Mouse (Mus musculus): ENCODE measurements around the gene Gm20388.

Gm20388 gene

DNA sequence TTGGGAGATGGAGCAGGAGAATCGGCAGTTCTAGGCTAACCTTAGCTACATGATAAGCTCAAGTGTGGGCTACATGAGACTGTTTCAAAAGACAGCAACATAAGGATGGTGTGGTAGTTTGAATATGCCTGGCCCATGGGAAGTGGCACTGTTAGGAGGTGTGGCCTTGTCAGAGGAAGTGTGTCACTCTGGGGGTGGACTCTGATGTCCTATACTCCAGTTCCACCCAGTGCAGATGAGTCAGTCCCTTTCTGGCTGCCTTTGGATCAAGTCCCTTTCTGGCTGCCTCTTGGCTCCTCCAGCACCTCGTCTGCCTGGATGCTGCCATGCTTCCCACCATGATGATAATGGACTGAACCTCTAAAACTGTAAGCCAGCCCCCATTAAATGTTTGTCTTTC lies 3382.1 kb downstream of the Gm20388 start:
- no peak for DNase-seq (ENCODE audit: low read depth, low spot score)

DNA sequence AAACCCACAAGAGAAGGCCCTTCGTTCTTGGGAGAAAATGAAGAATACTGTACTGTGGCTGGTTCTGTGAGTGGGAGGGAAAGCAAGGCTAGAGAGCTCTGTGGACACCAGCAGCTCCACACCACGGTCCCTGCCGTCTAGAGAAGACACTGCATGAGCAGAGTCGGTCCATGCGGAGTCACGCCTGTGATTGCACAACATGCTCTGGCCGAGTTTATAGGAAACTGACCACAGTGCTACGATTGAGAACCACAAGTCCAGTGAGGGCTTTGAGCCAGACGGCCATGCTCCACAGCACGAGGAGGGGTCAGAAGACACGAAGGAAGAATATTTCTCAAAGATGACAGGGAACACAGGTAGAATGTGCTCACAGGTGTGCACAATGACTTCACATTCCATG lies 3387.7 kb downstream of the Gm20388 start:
- no peak for DNase-seq (ENCODE audit: low read depth, low spot score)

DNA sequence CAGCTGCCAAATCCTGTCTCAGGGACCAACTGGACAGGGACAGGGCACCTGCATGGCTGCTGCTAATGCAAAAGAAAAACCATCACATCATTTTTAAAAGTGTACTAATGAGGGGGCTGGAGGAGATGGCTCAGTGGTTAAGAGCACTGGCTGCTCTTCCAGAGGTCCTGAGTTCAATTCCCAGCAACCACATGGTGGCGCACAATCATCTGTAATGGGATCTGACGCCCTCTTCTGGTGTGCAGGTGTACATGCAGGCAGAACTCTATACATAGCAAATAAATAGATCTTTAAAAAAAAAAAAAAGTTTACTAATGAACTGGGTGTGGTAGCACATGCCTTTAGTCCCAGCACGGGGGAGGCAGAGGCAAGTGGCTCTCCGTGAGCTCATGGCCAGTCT lies 3398.1 kb downstream of the Gm20388 start:
- DNase-seq (ENCODE audit: low read depth, low spot score) = no peak

DNA sequence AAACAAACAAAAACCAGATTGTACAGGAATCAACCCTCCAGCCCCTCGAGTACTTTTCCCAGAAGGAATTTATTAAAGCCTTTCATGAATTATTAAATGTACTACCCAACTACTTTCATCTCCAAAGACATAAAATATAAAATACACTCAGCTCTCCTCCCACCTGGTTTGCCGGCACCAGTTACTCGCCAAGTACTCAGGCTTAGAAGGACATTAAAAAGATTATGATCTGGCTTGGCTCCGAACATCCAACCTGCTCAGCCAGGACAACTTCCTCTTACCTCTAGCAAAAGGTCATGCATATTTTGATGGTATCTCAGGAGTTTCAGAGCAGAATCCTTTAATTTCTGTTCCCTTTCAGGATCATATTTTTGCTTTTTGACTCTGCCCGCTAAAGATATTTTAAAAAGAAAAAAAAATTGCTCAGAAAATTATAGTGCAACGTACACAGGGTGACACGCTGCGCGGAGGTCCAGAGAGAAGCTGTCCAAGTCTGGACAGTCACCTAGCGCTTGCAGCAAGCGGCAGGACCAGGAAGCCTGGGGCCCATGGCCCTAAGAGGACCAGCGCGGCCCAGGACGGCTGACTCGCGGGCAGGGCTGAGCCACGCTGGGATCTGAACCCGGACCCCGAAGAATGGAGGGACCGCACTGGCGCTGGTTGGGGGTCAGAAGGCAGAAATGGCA lies 3407.3 kb downstream of the Gm20388 start:
- no peak for DNase-seq (ENCODE audit: low read depth, low spot score)

DNA sequence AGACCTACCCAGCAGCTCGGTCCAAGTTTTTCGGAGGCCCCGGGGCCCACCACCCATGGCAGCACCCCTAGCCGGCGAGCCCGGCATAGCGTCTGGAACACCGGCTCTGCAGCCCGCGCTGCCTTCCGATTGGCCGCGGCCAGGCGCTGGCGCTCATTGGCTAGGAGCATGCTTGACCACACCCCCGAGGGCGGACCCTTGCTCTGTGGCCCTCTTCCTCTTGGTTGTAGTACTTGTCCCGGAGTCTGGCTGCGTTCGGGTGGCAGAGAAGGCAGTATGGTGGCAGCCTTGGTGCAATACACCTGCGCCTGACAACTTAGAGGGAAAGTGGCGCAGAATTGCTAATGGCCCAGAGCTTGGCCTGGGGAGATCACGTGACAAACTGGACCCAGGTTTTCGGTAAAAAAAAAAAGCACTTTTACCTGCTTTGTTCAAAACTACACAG lies 3407.8 kb downstream of the Gm20388 start, which contains the start of gene Fanca:
Fanca (minus strand) TSS at position 110 of the 445 bp plus-strand sequence.
- DNase-seq (ENCODE audit: low read depth, low spot score) = peak; percentile 96

DNA sequence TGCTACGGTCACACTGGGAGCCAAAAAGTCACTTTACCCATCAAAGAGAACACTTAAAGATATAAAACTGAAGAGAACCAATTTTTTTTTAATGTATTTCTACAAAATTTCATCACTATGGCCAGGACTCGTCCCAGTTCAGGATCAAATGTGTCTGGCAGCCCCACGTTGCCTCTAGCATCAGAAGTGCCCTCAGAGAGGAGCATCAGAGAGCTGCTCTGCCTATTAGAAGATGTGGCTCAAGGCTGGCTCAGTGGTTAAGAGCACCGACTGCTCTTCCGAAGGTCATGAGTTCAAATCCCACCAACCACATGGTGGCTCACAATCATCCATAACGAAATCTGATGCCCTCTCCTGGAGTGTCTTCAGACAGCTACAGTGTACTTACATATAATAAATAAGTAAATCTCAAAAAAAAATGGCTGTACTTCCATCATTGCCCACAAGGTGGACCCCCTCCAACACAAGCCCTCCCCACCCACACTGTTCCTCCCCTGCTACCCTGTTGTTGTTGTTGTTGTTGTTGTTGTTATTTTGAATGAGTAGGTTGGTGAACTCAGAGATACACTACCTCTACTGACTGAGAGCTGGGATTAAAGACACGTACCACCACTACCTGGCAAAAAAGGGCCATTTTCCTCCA lies 3409.0 kb downstream of the Gm20388 start:
- peak; percentile 86 for DNase-seq (ENCODE audit: low read depth, low spot score)

DNA sequence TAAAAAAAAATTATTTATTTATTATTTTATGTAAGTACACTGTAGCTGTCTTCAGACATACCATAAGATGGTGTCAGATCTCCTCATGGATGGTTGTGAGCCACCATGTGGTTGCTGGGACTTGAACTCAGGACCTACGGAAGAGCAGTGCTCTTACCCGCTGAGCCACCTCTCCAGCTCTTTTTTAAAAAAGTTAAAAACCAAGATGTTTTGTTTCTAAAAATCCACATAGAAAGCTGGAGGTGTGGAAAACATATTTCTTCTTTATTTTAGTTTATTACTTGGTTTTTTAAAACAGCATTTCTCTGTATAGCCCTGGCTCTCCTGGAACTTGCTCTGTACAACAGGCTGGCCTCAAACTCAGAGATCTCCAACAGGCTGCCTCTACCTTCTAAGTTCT lies 3417.9 kb downstream of the Gm20388 start:
- no peak for DNase-seq (ENCODE audit: low read depth, low spot score)

DNA sequence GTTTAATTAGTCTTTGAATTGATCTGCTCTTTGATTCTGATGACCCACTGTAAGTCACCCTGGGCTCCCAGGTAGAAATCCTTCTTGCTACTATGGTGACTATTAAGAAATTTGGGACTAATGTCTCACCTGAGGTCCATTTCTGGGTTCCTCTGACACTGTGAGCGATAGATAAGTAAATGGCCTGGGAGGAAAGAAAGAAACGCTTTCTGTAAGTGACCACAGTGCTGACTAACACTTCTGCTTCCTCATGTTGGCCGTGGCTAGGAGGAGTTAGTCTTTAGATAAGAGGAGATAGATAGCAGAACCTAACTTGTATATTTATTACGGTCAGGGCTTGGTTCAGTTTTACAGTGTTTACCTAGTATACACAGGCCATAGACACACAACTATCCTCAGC lies 3418.7 kb downstream of the Gm20388 start:
- DNase-seq (ENCODE audit: low read depth, low spot score) = no peak

DNA sequence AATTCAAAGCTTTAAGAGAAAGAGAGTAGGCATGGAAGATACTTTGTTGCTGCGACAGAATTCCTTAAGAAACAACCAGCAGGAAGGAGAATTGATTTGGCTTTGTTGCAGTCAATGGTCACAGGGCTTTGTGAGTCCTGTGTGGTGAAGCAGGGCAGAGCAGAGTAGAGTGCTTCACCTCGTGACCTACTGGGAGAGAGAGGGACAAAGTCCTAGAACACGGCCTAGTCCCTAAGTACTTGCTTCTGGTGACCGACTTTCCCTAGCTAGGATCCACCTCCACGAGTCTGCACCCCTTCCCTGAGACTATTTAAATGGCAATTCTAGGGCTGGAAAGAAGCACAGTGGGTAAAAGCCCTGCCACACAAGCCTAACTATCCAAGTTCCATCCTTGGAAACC lies 3419.3 kb downstream of the Gm20388 start:
- no peak for DNase-seq (ENCODE audit: low read depth, low spot score)

DNA sequence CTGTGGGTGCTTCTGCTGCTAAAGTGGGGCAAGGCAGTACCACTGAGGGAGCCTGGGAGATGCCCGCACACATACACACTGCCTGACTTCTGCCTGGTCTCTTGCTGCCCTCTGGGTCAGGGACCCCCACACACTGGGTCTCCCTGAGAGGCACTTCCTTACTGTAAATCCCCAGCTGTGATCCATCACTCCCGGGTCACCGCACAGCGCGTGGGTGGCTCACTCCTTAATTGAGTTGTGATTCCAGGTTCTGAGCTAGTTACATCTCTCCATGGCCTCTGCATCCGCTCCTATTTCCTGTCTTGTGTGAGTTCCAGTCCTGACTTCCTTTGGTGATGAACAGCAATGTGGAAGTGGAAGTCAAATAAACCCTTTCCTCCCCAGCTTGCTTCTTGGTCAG lies 3420.1 kb downstream of the Gm20388 start:
- no peak for DNase-seq (ENCODE audit: low read depth, low spot score)

DNA sequence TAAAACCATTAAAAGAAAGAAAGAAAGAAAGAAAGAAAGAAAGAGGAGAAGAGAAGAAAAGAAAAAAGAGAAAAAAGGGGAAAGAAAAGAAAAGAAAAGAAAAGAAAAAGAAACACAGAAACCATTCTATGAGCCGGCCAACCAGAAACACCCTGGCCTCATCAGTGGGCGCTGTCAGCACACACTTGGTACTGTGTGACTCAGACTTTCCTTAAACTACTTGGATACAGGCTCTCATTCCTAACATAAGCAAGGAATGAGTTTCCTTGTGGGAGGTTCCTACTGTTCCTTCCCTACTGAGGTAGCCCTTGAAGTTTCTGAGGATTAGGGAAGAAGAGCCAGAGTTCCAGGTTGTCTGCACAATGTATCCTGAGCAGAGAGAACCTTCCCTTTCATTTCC lies 3420.7 kb downstream of the Gm20388 start:
- no peak for DNase-seq (ENCODE audit: low read depth, low spot score)

DNA sequence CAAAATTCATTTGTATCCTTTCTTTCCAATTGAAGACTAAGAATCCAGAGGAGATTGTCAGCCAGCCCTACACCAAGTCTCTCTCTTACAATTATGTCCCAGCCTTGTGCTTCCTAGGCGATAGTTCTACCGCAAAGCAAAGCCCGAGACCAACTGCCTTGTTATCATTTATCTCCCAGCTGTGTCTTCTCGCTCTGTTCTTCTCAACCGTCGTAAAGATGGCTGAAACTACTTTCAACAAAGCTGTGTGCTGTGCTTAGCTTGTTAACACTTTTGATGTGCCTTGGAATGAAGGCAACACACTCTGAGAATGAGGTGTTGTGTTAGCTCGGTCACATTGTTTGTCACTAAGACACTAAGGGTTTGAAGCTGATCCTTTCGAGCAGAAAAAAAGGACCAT lies 3421.2 kb downstream of the Gm20388 start:
- no peak for DNase-seq (ENCODE audit: low read depth, low spot score)

DNA sequence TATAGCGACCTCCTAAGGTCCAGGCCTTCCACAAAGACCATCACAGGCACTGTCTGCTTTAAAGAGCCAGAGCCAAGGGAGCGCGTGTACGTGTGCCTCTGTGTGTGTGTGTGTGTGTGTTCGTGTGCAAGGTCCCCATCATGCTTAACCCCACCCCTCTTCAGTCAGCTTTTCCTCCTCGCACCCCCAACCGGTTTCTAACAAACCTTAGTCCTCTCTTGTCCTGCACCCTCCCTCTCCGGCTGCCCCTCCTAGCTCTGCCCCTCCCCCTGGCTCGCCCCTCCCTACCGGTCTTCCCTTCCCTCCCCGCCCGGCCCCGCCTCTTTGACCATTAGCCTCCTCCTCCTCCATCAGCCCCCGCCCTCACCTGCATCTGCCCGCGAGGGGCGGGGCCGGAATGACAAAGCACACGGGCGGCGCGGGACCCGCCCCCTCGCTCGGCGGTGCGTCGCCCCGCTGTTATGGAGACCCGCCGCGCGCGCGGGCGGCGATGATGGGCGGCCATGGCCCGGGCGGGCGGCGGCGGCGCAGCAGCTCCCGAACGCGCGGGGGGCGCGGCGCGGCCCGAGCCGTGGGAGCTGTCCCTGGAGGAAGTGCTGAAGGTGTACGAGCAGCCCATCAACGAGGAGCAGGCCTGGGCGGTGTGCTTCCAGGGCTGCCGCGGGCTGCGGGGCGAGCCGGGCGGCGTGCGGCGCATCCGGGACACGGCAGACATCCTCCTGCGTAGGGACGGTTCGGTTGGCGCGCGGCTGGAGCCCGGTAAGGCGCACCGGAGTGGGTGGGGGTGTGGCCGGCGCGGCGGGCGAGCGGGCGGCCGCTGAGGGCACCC lies 3421.8 kb downstream of the Gm20388 start, which contains the start of gene Spire2:
Spire2 (plus strand) TSS at position 452 of the 829 bp plus-strand sequence.
- DNase-seq (ENCODE audit: low read depth, low spot score) = peak; percentile 85

DNA sequence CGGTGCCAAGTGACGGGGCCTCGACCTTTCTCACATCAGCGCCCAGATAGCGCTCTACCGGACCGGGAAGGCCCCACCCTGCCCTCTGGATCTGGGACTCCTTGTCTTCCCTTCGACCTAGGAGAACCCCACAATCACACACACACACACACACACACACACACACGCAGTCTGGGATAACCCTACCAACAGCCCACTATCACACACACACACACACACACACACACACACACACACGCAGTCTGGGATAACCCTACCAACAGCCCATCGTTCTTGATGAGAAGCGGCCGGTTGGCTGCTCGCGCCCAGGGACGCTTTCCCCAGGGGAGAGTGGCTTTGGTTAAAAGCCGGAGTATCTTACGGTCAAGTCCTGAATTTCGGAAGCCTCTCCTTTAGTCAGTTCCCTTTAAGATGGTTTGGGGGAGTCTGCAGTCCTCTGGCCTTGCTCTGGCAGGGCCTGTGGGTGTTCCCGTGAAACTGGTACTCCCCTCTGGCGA lies 3422.5 kb downstream of the Gm20388 start:
- no peak for DNase-seq (ENCODE audit: low read depth, low spot score)

DNA sequence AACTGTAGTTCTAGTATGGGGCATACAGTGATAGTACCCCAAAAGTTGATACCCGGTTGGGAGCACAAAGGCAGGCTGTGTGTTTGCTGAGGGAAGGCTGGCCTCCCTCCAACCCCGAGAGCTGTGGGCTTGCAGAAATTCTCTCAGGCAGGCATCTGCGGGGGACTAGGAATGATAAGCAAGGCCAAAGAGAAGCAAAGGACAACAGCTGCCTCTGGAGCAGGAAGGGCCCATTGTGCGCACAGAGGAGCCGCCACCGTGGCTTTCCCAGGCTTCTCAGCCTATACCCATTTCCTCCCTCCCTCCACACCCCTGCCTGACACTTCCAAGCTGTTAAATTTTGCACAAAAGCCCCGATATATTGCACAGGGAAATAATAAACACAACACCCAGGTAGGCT lies 3423.2 kb downstream of the Gm20388 start:
- no peak for DNase-seq (ENCODE audit: low read depth, low spot score)

DNA sequence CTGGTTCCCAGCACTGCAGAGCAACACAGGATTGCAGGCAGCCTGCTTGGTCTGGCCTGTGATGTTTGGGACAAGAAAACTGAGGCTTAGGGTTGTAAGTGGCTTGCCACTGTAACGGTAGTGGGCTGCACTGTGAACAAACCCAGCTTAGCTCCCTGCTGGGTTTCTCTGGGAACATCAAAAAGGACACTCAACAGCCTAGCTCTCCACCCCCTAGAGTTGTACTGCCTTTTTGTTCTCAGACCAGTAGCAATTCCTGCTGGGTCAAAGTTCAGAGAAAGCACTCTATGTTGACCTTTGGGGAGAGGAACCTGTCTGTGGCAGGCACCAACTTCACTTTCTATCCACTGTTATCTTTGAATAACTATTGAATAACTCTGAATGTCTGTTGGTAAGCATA lies 3423.8 kb downstream of the Gm20388 start:
- no peak for DNase-seq (ENCODE audit: low read depth, low spot score)

DNA sequence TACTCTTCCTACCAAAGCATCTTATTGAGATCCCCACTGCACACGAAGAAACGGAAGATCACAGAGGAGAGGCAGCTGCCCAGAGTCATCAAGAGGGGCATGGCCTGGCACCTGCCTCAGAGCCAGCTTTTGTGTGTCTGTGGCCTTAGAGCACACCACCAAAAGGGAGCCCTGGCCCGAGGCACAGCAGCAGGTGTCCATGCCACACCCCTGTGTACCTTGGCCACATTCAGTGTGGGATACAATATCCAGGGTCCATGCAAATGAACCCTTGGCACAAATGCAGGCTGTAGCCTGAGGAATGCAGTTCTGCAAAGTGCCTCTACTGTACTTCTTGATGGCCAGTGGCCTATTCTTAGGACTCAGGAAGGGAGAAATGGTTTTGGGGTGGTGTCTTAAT lies 3426.8 kb downstream of the Gm20388 start:
- no peak for DNase-seq (ENCODE audit: low read depth, low spot score)

DNA sequence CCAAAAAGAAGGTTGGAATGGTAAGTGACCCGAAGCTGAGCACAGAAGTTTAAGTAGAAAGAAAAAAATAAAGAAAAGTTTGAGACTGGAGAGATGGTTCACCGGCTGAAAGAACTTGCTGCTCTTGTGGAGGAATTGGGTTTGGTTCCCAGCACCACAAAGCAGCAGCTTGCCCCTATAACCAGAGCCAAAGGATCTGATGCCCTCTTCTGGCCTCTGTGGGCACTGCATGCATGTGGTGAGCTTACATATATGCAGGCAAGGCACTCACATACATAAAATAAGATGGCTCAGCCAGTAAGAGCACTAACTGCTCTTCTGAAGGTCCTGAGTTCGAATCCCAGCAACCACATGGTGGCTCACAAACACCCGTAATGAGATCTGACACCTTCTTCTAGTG lies 3429.4 kb downstream of the Gm20388 start:
- no peak for DNase-seq (ENCODE audit: low read depth, low spot score)

DNA sequence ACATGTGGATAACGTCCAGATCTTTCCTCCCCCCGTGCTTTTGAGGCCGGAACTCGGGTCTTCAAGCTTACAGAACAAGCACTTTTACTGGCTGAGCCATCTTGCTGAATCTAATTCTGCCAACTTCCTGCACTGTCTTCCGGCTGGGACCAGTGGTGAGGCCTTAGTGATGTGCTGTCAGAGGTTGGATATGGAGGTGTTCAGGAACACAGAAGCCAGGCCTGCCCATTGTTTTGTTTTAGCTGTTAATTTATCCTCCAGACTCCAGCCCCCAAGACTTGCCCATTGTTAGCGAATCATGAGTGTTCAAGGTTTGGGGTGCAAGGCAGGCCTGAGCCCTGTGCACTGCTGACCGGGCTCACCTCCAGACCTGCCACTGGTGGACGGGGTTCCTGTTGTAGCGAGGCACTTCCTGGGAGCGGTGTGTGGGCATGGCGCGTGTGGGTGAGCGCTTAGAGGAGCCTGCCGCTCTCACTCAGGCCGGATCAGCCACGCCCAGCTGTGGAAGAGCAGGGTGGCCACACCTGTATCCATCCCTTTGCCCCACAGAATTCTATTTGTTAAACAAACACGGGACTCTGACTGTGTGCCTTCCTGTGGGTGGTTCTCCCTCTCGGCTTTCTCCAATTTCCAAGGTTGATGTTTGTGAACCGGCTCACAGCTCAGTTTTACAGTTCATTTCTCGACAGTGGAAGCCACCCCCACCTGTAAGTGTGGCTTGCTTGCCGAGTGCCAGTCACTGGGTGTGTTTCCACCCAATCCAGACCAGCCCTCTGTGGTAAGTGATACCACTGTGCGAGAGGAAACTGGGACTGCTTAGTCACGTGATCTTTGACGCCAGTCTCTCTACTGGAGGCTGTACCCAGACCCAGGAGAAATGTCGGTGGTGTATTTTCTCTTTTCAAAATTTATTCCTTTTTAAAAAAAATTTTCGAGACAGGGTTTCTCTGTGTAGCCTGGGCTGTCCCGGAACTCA lies 3430.7 kb downstream of the Gm20388 start:
- peak; percentile 46 for DNase-seq (ENCODE audit: low read depth, low spot score)

DNA sequence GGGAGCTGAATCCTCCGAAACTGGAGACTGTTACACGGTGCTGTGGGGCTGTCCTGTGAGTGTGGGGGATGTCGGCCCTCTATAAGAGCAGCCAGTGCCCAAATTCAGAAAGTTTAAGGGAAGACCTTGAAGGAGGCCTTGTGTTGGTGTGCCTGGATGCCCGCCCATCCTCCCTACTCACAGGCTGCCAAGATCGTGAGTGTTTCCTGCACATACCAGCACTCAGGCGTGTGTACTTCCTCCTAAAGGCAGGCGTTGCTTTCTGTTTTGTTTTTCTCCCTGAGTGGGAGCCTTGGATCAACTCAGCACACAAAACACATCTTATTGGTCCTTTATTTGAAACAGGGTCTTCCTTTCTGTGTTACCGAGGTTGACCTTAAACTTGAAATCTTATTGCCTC lies 3431.6 kb downstream of the Gm20388 start:
- no peak for DNase-seq (ENCODE audit: low read depth, low spot score)

DNA sequence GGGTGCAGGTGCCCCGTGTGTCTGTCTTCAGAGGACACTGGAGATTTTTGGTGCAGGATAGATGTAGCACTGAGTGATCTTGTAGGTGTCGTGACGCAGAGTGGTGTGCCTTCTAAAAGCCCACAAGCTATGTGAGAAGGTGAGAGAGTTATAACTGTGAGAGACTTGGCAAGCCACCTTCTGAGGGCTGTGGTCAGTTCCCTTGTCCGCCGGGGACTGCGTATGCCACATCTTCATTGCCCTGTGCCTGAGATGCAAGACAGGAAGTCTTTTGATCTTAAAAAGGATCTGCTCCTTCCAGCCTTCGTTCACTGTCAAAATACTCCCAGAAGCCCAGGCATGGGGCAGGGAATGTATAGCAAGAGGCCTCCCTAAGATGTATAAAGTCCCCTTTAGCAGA lies 3432.3 kb downstream of the Gm20388 start:
- DNase-seq (ENCODE audit: low read depth, low spot score) = no peak

Data from CD4-positive helper T cell, adult 2 months (primary cell).